Mouse (Mus musculus) ES-Bruce4 (cell line): ENCODE data around the gene Efcab11. TPM values are rescaled to one million over a fixed set of nuclear protein-coding genes. Genes with fewer than 3 reads are reported as not detected.

Source experiments
- H3K27ac ChIP-seq: 2 replicates; pipeline ENCODE4 v1.5.1; 2012; ENCODE audit warnings: low read length, inconsistent platforms; ENCODE audit not compliant: insufficient read depth
- H3K27me3 ChIP-seq: 2 replicates; pipeline ENCODE4 v1.6.1; 2012; ENCODE audit warnings: mild to moderate bottlenecking, low read length, inconsistent platforms; ENCODE audit not compliant: control insufficient read depth, poor library complexity, insufficient read depth, severe bottlenecking
- H3K36me3 ChIP-seq: 2 replicates; pipeline ENCODE4 v1.6.1; 2012; ENCODE audit warnings: inconsistent platforms, mild to moderate bottlenecking, low read length, moderate library complexity; ENCODE audit not compliant: control insufficient read depth, poor library complexity, insufficient read depth, severe bottlenecking
- H3K4me1 ChIP-seq: one replicate; pipeline ENCODE4 v1.8.1; 2011; ENCODE audit warnings: low read length; ENCODE audit not compliant: control insufficient read depth, insufficient read depth
- H3K4me3 ChIP-seq: 2 replicates; pipeline ENCODE4 v1.5.1; 2011; ENCODE audit warnings: low read depth, mild to moderate bottlenecking, low read length
- H3K9ac ChIP-seq: 2 replicates; pipeline ENCODE4 v1.6.1; 2012; ENCODE audit warnings: low read depth, mild to moderate bottlenecking, inconsistent platforms; ENCODE audit not compliant: poor library complexity, severe bottlenecking
- H3K9me3 ChIP-seq: replicated peaks from 2 replicates; pipeline ENCODE4 v1.6.1; 2012; ENCODE audit warnings: mild to moderate bottlenecking, low read length, inconsistent platforms; ENCODE audit not compliant: control insufficient read depth, poor library complexity, insufficient read depth, severe bottlenecking
- CTCF ChIP-seq: IDR thresholded peaks from one replicate; pipeline ENCODE4 v1.8.1; 2011; ENCODE audit warnings: low read depth, low read length
- EP300 ChIP-seq: IDR thresholded peaks from 2 replicates; pipeline ENCODE4 v1.6.1; 2011; ENCODE audit warnings: low read depth, low read length; ENCODE audit not compliant: insufficient read depth
- POLR2A ChIP-seq: IDR thresholded peaks from one replicate; pipeline ENCODE4 v1.8.1; 2011; ENCODE audit warnings: low read length; ENCODE audit not compliant: insufficient read depth
- polyA plus RNA-seq: library from polyadenylated mRNA; stranded (reverse); fragments of >200 nt; gene quantifications from 2 replicates; pipeline ENCODE4 v1.2.4, GENCODE M21; 2011; ENCODE audit warnings: low read depth; ENCODE audit not compliant: missing spikeins, insufficient read depth, insufficient read length

The Efcab11 gene
- polyA plus RNA-seq, 1 experiment: 8.4 TPM

- no peak overlapping the region for H3K27ac ChIP-seq
- TF ChIP-seq CTCF: no peak
- TF ChIP-seq EP300: no peak
- TF ChIP-seq POLR2A: no peak
- H3K36me3 ChIP-seq: no peaks in the 10 kb centered on the region
- H3K4me3 ChIP-seq: no peak overlapping the region
- H3K27me3 ChIP-seq: no peaks in the 10 kb centered on the region
- H3K9me3 ChIP-seq: no peaks in the 10 kb centered on the region
- H3K4me1 ChIP-seq: peaks cover 6% of the 10 kb centered on the region
- H3K9ac ChIP-seq: no peak overlapping the region
Observed at GRCm38 (mm10) chr12:99773636-99774193, 110.5 kb downstream of the Efcab11 start.

DNA sequence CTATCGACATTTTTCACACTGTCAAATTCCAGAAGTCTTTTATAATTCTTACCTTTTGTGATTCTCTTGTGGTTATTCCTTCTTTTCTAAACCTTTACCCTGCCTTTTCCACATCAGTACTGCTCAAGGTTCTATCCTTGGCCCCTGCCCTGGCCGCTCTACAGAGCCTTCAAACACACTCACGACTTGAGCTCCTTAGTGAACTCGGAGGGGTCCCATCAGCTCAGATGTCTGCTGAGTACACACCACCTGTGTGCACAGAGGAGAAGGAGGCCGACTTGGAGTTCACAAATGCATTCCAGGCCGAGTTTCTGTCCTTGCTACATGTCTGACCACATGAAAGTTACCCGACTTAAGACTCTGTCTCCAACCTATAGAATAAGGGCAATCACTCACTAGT is 113.2 kb downstream of the Efcab11 start:
- no peaks in the 10 kb centered on the region for H3K4me1 ChIP-seq
- H3K36me3 ChIP-seq: no peaks in the 10 kb centered on the region
- no peaks in the 10 kb centered on the region for H3K27me3 ChIP-seq
- no peak overlapping the region for H3K9ac ChIP-seq
- H3K4me3 ChIP-seq: no peak overlapping the region
- no peaks in the 10 kb centered on the region for H3K9me3 ChIP-seq
- TF ChIP-seq EP300 (no peak), CTCF (no peak), POLR2A (no peak)
- H3K27ac ChIP-seq: no peak overlapping the region

- H3K36me3 ChIP-seq: no peaks in the 10 kb centered on the region
- H3K27me3 ChIP-seq: no peaks in the 10 kb centered on the region
- no peak overlapping the region for H3K4me3 ChIP-seq
- H3K9me3 ChIP-seq: no peaks in the 10 kb centered on the region
- no peak overlapping the region for H3K9ac ChIP-seq
- TF ChIP-seq CTCF (no peak), POLR2A (no peak), EP300 (no peak)
- H3K4me1 ChIP-seq: no peaks in the 10 kb centered on the region
- no peak overlapping the region for H3K27ac ChIP-seq
Observed at GRCm38 (mm10) chr12:99769626-99770025, 114.6 kb downstream of the Efcab11 start.

DNA sequence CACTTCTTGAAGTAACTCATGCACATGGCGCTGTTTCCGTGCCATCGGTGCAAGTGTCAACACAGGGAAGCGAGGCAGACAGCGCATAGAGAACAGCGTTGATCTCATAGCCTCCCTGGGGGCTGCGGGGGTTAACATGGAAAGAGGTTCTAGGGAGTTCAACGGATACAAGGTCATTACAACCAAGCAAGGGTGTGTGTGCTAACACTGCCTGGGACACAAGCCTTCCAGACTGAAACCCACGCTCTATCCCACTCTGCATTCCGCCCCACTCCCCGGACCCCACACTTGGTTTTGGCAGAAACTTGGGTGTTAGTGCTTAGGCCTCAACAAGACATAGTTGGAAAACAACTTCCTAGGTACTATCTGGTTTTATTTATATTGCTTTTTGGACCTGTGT is 116.5 kb downstream of the Efcab11 start:
- Histone ChIP-seq H3K36me3 (no peaks in the 10 kb centered on the region), H3K9ac (no peak overlapping the region), H3K27me3 (no peaks in the 10 kb centered on the region), H3K4me3 (no peak overlapping the region), H3K4me1 (no peaks in the 10 kb centered on the region), H3K27ac (no peak overlapping the region), H3K9me3 (no peaks in the 10 kb centered on the region)
- TF ChIP-seq POLR2A (no peak), EP300 (no peak), CTCF (no peak)

DNA sequence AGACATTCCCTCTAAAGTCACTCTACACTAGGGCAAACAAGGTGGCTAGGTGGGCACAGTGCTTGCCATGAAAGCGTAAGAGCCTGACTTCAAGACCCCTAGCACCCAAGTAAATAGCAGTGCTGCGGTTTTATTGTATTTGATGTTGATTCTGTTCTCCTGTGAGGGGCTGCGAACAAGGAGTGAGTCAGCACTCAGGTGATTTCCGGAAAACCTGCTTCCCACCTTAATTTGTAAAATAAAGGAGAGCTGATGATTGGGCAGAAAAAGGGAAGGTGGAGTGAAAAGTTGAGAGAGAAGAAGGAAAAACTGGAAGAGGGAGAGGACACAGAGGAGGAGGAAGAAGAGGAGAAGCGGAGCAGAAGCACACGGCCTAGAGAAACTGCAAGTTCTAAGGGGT is 118.3 kb downstream of the Efcab11 start:
- H3K9ac ChIP-seq: no peak overlapping the region

DNA sequence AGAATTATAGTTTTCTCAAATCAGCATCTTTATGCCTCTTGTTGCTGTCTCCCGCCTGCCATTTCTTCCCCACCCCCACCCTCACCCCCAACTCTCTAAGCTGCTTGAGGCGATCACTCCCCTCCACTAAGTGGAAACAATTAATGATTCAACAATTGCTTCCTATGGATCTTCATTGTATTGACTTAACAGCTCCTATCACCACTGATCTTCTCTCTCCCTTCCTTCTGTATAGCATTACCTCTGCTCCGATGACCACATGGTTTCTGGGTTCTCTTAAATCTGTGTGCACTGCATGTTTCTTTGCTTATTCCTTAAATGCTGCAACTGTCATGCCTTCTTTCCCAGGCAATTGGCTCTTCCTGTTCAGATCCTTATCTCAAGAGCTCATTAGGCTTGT is 120.2 kb downstream of the Efcab11 start:
- no peaks in the 10 kb centered on the region for H3K36me3 ChIP-seq
- H3K9ac ChIP-seq: no peak overlapping the region
- H3K9me3 ChIP-seq: no peaks in the 10 kb centered on the region
- H3K27me3 ChIP-seq: no peaks in the 10 kb centered on the region
- TF ChIP-seq CTCF (no peak), EP300 (no peak), POLR2A (no peak)
- H3K4me1 ChIP-seq: no peaks in the 10 kb centered on the region
- H3K4me3 ChIP-seq: no peak overlapping the region
- no peak overlapping the region for H3K27ac ChIP-seq

More for the DNA sequence above, 118.3 kb downstream of the Efcab11 start:
- Histone ChIP-seq H3K36me3 (no peaks in the 10 kb centered on the region), H3K4me3 (peak overlapping the region; percentile 5), H3K9me3 (no peaks in the 10 kb centered on the region), H3K27me3 (no peaks in the 10 kb centered on the region), H3K27ac (peak overlapping the region; percentile 75), H3K4me1 (no peaks in the 10 kb centered on the region)
- TF ChIP-seq CTCF (no peak), POLR2A (no peak), EP300 (0 out of 2 replicates have a peak, but pooled peaks have one; percentile 28)
